Mouse (Mus musculus): ENCODE measurements at regions not wholly inside any gene's neighbourhood (a gene's known extent, or its start where the extent isn't known, plus 50 kb on each side); places are given as distances from the start of the nearest gene placed in this dataset.
A peak's percentile ranks its signal among the peaks of the same experiment; 100 is the strongest.
"Not testable (repeated sequence)": the region's sequence is repeated elsewhere in the genome, so short reads cannot be mapped to it uniquely, and the experiment has no call there.

- no peak for DNase-seq (ENCODE audit: low spot score in 2 of 2)
Measured at GRCm38 (mm10) chr3:138609749-138610148, 83.8 kb downstream of the Eif4e start.

- DNase-seq (ENCODE audit: low spot score in 2 of 2): peak in 1 of 2 experiments; percentile 20
Measured at GRCm38 (mm10) chr3:138612884-138613653, 87.1 kb downstream of the Eif4e start.

- peak in 1 of 2 experiments; percentile 23 for DNase-seq (ENCODE audit: low spot score in 2 of 2)
Measured at GRCm38 (mm10) chr3:138613680-138614079, 87.7 kb downstream of the Eif4e start.

- no peak for DNase-seq (ENCODE audit: low spot score in 2 of 2)
Measured at GRCm38 (mm10) chr3:138614899-138615298, 88.9 kb downstream of the Eif4e start.

GRCm38 (mm10) chr3:138620263-138620662, 94.3 kb downstream of the Eif4e start:
- no peak for DNase-seq (ENCODE audit: low spot score in 2 of 2)

GRCm38 (mm10) chr3:138624128-138624527, 98.1 kb downstream of the Eif4e start:
- no peak for DNase-seq (ENCODE audit: low spot score in 2 of 2)

GRCm38 (mm10) chr3:138626230-138626629, 100.3 kb downstream of the Eif4e start:
- DNase-seq (ENCODE audit: low spot score in 2 of 2): no peak

- DNase-seq (ENCODE audit: low spot score in 2 of 2): no peak
Measured at GRCm38 (mm10) chr3:138630231-138630630, 104.3 kb downstream of the Eif4e start.

- no peak for DNase-seq (ENCODE audit: low spot score in 2 of 2)
Measured at GRCm38 (mm10) chr3:138632086-138632485, 106.1 kb downstream of the Eif4e start.

GRCm38 (mm10) chr3:138642026-138642425, 100.0 kb upstream of the Tspan5 start:
- no peak for DNase-seq (ENCODE audit: low spot score in 2 of 2)

GRCm38 (mm10) chr3:138643951-138644285, 98.1 kb upstream of the Tspan5 start:
- no peak for DNase-seq (ENCODE audit: low spot score in 2 of 2)

GRCm38 (mm10) chr3:138644286-138644951, 97.6 kb upstream of the Tspan5 start:
- peak in 1 of 2 experiments; percentile 24 for DNase-seq (ENCODE audit: low spot score in 2 of 2)

GRCm38 (mm10) chr3:138645320-138645719, 96.7 kb upstream of the Tspan5 start:
- peak in 1 of 2 experiments; percentile 67 for DNase-seq (ENCODE audit: low spot score in 2 of 2)

GRCm38 (mm10) chr3:138649699-138650098, 92.3 kb upstream of the Tspan5 start:
- DNase-seq (ENCODE audit: low spot score in 2 of 2): no peak

- not testable (repeated sequence) for DNase-seq (ENCODE audit: low spot score in 2 of 2)
Measured at GRCm38 (mm10) chr3:138650671-138651070, 91.3 kb upstream of the Tspan5 start.

GRCm38 (mm10) chr3:138651361-138652205, 90.4 kb upstream of the Tspan5 start:
- DNase-seq (ENCODE audit: low spot score in 2 of 2): no peak

- no peak for DNase-seq (ENCODE audit: low spot score in 2 of 2)
Measured at GRCm38 (mm10) chr3:138652206-138652605, 89.8 kb upstream of the Tspan5 start.

GRCm38 (mm10) chr3:138652685-138653084, 89.3 kb upstream of the Tspan5 start:
- no peak for DNase-seq (ENCODE audit: low spot score in 2 of 2)

GRCm38 (mm10) chr3:138653549-138654246, 88.3 kb upstream of the Tspan5 start:
- DNase-seq (ENCODE audit: low spot score in 2 of 2): peak in 1 of 2 experiments; percentile 24

- no peak for DNase-seq (ENCODE audit: low spot score in 2 of 2)
Measured at GRCm38 (mm10) chr3:138654610-138655371, 87.2 kb upstream of the Tspan5 start.
